21 mouse cellular contexts compared by ENCODE assay signal in the genomic region with DNA sequence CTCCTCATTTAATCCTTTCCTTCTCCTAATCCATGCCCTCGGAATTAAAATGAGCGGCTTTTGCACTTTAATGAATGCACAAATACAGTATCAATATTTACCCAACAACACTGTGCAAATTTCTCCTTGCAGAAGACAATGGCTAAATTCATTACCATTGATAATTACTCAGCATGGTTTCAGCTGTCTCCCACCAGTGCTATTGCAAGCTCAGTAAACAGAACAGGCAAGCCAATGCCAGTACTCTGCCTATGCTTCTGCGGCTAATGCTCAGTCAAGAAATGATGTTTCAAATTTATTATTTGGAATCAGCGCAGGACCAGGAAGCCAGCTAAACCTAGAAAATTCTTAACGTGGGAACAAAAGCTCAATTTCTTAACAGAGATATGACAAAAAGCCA.
DNase-seq lines count a peak whose midpoint lies in the region; ATAC-seq lines count a peak whose summit lies in the region.
"Had no signal": no experiment of that assay in that cellular context is flagged by ENCODE, and none has a peak within 500 bp of the region (broad histone marks: within the 10 kb centered on the region; RNA-seq: fewer than 3 reads in every experiment).

No protein-coding gene starts in this region.

- H3K9me3 ChIP-seq in neural tube, embryonic 14.5 days (ENCODE audit: control insufficient read depth, low read length): no peaks in the 10 kb centered on the region
- H3K9me3 ChIP-seq in neural tube, embryonic 15.5 days (replicated peaks): no peaks in the 10 kb centered on the region
- no peaks in the 10 kb centered on the region for H3K9me3 ChIP-seq in forebrain, embryonic 15.5 days
- no peaks in the 10 kb centered on the region for H3K9me3 ChIP-seq in midbrain, embryonic 12.5 days
- H3K9me3 ChIP-seq: heart, embryonic 15.5 days; kidney, embryonic 15.5 days; liver, embryonic 15.5 days had no signal

- H3K27me3 ChIP-seq in neural tube, embryonic 14.5 days (ENCODE audit: control insufficient read depth, insufficient read depth, low read length): no peaks in the 10 kb centered on the region
- no peaks in the 10 kb centered on the region for H3K27me3 ChIP-seq in neural tube, embryonic 15.5 days (replicated peaks)
- no peaks in the 10 kb centered on the region for H3K27me3 ChIP-seq in forebrain, embryonic 15.5 days
- no peaks in the 10 kb centered on the region for H3K27me3 ChIP-seq in midbrain, embryonic 12.5 days
- H3K27me3 ChIP-seq: heart, embryonic 15.5 days; kidney, embryonic 15.5 days; liver, embryonic 15.5 days had no signal

- H3K4me2 ChIP-seq in neural tube, embryonic 14.5 days (ENCODE audit: low read depth, low read length): no peak overlapping the region
- no peak overlapping the region for H3K4me2 ChIP-seq in neural tube, embryonic 15.5 days
- H3K4me2 ChIP-seq in forebrain, embryonic 15.5 days (replicated peaks): no peak overlapping the region
- no peak overlapping the region for H3K4me2 ChIP-seq in midbrain, embryonic 12.5 days (replicated peaks)
- H3K4me2 ChIP-seq: heart, embryonic 15.5 days; kidney, embryonic 15.5 days; liver, embryonic 15.5 days had no signal

- 31% methylated on average over 5 of the region's 5 CpGs for WGBS in neural tube, embryonic 14.5 days
- whole genome bisulfite sequencing in neural tube, embryonic 15.5 days: 29% methylated on average over 5 of the region's 5 CpGs
- WGBS in forebrain, embryonic 15.5 days: 12% methylated on average over 5 of the region's 5 CpGs
- 19% methylated on average over 5 of the region's 5 CpGs for WGBS in midbrain, embryonic 12.5 days

- no peak overlapping the region for H3K4me3 ChIP-seq in neural tube, embryonic 14.5 days (ENCODE audit: low read depth, low read length)
- no peak overlapping the region for H3K4me3 ChIP-seq in neural tube, embryonic 15.5 days (replicated peaks)
- H3K4me3 ChIP-seq in forebrain, embryonic 15.5 days: no peak overlapping the region
- no peak overlapping the region for H3K4me3 ChIP-seq in midbrain, embryonic 12.5 days
- H3K4me3 ChIP-seq: heart, embryonic 15.5 days; kidney, embryonic 15.5 days; liver, embryonic 15.5 days had no signal

- no peaks in the 10 kb centered on the region for H3K4me1 ChIP-seq in neural tube, embryonic 14.5 days (ENCODE audit: control insufficient read depth, insufficient read depth, low read length)
- H3K4me1 ChIP-seq in neural tube, embryonic 15.5 days: 0 out of 2 replicates have a peak, but pooled peaks cover 5% of the 10 kb centered on the region
- H3K4me1 ChIP-seq in forebrain, embryonic 15.5 days: peaks cover 5% of the 10 kb centered on the region; the same call in 1 of the 2 replicates
- H3K4me1 ChIP-seq in midbrain, embryonic 12.5 days: no peaks in the 10 kb centered on the region; the same call in 1 of the 2 replicates
- H3K4me1 ChIP-seq: heart, embryonic 15.5 days; kidney, embryonic 15.5 days; liver, embryonic 15.5 days had no signal

- H3K9ac ChIP-seq in neural tube, embryonic 14.5 days (replicated peaks; ENCODE audit: low read depth, low read length): no peak overlapping the region
- H3K9ac ChIP-seq in neural tube, embryonic 15.5 days (replicated peaks): no peak overlapping the region
- no peak overlapping the region for H3K9ac ChIP-seq in forebrain, embryonic 15.5 days (replicated peaks)
- H3K9ac ChIP-seq in midbrain, embryonic 12.5 days (replicated peaks): no peak overlapping the region
- H3K9ac ChIP-seq: heart, embryonic 15.5 days; kidney, embryonic 15.5 days; liver, embryonic 15.5 days had no signal

- peak; percentile 68; the same call in 1 of the 2 replicates for ATAC-seq in neural tube, embryonic 14.5 days (ENCODE audit: low read depth)
- ATAC-seq in neural tube, embryonic 15.5 days (ENCODE audit: low FRiP score): no peak
- ATAC-seq in forebrain, embryonic 15.5 days (replicated peaks): peak; percentile 64; the same call in 1 of the 2 replicates
- ATAC-seq in midbrain, embryonic 12.5 days (ENCODE audit: low FRiP score, low read depth): peak; percentile 59; the same call in 1 of the 2 replicates
- ATAC-seq in cerebellum, adult (ENCODE audit: insufficient number of reproducible peaks, low FRiP score, low TSS enrichment): no peak
- ATAC-seq: intestine, postnatal 0 days had no signal

- no peak overlapping the region for H3K27ac ChIP-seq in neural tube, embryonic 14.5 days (ENCODE audit: low read depth, low read length)
- H3K27ac ChIP-seq in neural tube, embryonic 15.5 days (replicated peaks): no peak overlapping the region
- H3K27ac ChIP-seq in forebrain, embryonic 15.5 days (replicated peaks): no peak overlapping the region
- H3K27ac ChIP-seq in midbrain, embryonic 12.5 days (replicated peaks): no peak overlapping the region
- H3K27ac ChIP-seq: heart, embryonic 15.5 days; kidney, embryonic 15.5 days; liver, embryonic 15.5 days had no signal

- H3K36me3 ChIP-seq in neural tube, embryonic 14.5 days (ENCODE audit: control insufficient read depth, insufficient read depth, low read length): no peaks in the 10 kb centered on the region
- H3K36me3 ChIP-seq in neural tube, embryonic 15.5 days: no peaks in the 10 kb centered on the region
- H3K36me3 ChIP-seq in forebrain, embryonic 15.5 days: no peaks in the 10 kb centered on the region
- no peaks in the 10 kb centered on the region for H3K36me3 ChIP-seq in midbrain, embryonic 12.5 days
- H3K36me3 ChIP-seq: heart, embryonic 15.5 days; kidney, embryonic 15.5 days; liver, embryonic 15.5 days had no signal

- peak; percentile 80 for DNase-seq in retina, postnatal 1 day
- DNase-seq in adrenal gland, adult (ENCODE audit: inconsistent age in 2 of 2, low spot score in 1 of 2): no peak
- no peak for DNase-seq in left cerebral cortex, adult 11 months (ENCODE audit: low spot score)
- DNase-seq: adrenal gland, adult 8-10 months; cerebellum, adult 18-20 months; cerebellum, postnatal 25 days; embryo, embryonic 11 days; gastrocnemius, postnatal 36 days; kidney, postnatal 4 days; lung, postnatal 10 days; right cerebral cortex, postnatal 4 days; thymus, adult 2 months had no signal

Comparison
In these comparisons a context has a peak if more than half of its experiments do, and no peak if none do; other contexts are left out.
1. ATAC-seq: peak in neural tube, embryonic 14.5 days (single experiment), forebrain, embryonic 15.5 days (single experiment) and midbrain, embryonic 12.5 days (single experiment); none in neural tube, embryonic 15.5 days (single experiment) and cerebellum, adult (single experiment).